Mouse (Mus musculus) testis, adult 10 weeks (tissue): ENCODE data around the gene Tmem86b. TPM values are rescaled to one million over a fixed set of nuclear protein-coding genes. Genes with fewer than 3 reads are reported as not detected.

Experiments used
- polyA plus RNA-seq: library from polyadenylated mRNA; stranded (reverse); fragments of 350-450 nt; fragmentation: Illumina TruSeq; extraction: RNeasy Lipid Tissue Mini Kit (QIAGEN cat#74804); gene quantifications from one replicate; pipeline ENCODE4 v1.2.3, GENCODE M21; 2014; ENCODE audit warnings: low read depth, low replicate concordance

Gene Tmem86b
- polyA plus RNA-seq: 4.2 TPM

DNA sequence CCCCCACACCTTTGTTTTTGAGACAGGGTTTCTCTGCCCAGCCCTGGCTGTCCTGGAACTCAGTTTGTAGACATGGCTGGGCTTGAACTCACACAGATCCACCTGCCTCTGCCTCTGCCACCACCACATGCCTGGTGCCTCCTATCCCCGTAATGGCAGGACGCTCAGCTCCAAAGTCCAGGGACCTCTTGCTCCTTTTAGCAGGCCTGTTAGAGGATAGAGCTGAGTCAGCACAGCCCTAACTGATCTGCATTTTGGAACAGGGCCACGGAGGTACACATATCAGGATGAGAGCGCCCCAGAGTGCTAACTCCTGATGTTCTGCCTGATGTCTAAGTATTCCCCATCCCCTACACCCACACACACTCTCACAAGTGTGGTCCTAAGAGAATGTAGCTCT, at the start of gene Tmem86b:
Tmem86b (minus strand) TSS at position 392 of the 400 bp plus-strand sequence.

DNA sequence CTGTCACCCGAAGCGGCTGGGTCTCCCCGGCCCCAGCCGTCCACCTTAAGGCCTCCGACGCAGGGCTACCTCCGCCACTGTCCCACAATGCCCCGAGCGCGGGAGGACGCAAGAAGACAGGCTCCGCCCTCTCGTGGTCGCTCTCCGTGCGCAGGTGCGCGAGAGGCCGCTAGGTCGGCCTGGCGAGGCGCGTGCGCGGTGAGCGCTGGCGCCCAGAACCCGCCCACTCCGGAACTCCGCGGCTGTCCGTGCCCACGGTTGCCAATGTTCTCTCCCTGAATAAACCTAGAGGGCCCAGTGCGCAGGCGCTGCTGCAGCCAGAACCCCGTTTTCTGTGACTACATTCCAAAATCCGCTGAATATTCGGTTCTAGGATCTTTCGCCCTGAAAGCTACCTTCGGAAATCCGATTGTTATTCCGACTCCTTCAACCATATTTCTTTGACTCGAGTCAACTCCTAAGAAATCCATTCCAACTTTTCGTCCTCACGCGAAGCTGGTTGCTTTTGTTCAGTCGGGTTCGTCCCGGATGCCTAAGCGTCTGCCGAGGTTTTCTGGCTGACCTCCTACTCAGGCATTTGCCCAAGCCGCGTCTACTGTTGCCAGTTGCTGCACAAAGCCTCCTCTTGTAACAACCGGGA, 27.8 kb upstream of the Tmem86b start, which contains the start of gene Ppp6r1:
Ppp6r1 (minus strand) TSS at position 108 of the 640 bp plus-strand sequence.

DNA sequence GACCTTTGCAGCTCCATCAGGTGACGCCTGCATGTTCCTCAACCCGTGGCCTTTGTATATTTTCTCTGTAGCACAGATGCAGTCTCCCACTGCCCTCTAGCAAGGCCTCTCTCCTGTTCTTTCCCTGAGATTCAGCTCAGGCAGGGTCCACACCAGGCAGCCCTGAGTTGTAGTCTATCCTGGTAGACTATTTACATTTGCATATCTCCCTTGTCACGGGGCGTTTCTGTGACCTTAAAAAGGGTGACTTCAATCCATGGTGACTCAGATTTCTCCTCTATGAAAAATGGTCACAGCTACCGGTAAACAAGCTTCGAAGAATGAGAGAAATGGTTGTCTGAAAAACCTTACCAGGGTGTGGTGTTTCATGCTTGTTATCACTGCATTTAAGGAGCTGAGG, 27.3 kb downstream of the Tmem86b start, which contains the start of gene Ptprh:
Ptprh (minus strand) TSS at position 169 of the 400 bp plus-strand sequence.

Other genes starting within 250 kb of the Tmem86b start
- 0.14 TPM for gene Gp6, start 233.7 kb downstream of the Tmem86b start, polyA plus RNA-seq
- 1.5 TPM for gene Rdh13, start 185.8 kb downstream of the Tmem86b start, polyA plus RNA-seq
- 0.11 TPM for gene Eps8l1, start 170.7 kb downstream of the Tmem86b start, polyA plus RNA-seq
- gene Ppp1r12c, start 129.7 kb downstream of the Tmem86b start, polyA plus RNA-seq: 13.2 TPM
- gene Tnnt1, start 115.0 kb downstream of the Tmem86b start, polyA plus RNA-seq: not detected
- gene Tnni3, start 107.2 kb downstream of the Tmem86b start, polyA plus RNA-seq: 7.0 TPM
- 2.3 TPM for gene Dnaaf3, start 99.0 kb downstream of the Tmem86b start, polyA plus RNA-seq
- gene Syt5, start 83.9 kb downstream of the Tmem86b start, polyA plus RNA-seq: 2.7 TPM
- 0.13 TPM for gene Ptprh, start 27.4 kb downstream of the Tmem86b start, polyA plus RNA-seq
- 17.9 TPM for gene Ppp6r1, start 27.6 kb upstream of the Tmem86b start, polyA plus RNA-seq
- 1.2 TPM for gene Hspbp1, start 53.6 kb upstream of the Tmem86b start, polyA plus RNA-seq
- 3.7 TPM for gene Brsk1, start 59.2 kb upstream of the Tmem86b start, polyA plus RNA-seq
- gene Tmem150b, start 93.8 kb upstream of the Tmem86b start, polyA plus RNA-seq: not detected
- gene Kmt5c, start 108.7 kb upstream of the Tmem86b start, polyA plus RNA-seq: 0.18 TPM
- 13.6 TPM for gene Cox6b2, start 121.7 kb upstream of the Tmem86b start, polyA plus RNA-seq
- 175 TPM for gene Fam71e2, start 139.9 kb upstream of the Tmem86b start, polyA plus RNA-seq
- gene Il11, start 151.4 kb upstream of the Tmem86b start, polyA plus RNA-seq: 1.5 TPM
- gene Tmem190, start 151.5 kb upstream of the Tmem86b start, polyA plus RNA-seq: 21.8 TPM
- not detected for gene Tmem238, start 158.2 kb upstream of the Tmem86b start, polyA plus RNA-seq
- 9.0 TPM for gene Rpl28, start 161.5 kb upstream of the Tmem86b start, polyA plus RNA-seq
- 58.0 TPM for gene Ube2s, start 181.2 kb upstream of the Tmem86b start, polyA plus RNA-seq
- gene Shisa7, start 213.3 kb upstream of the Tmem86b start, polyA plus RNA-seq: 3.5 TPM
- 1.2 TPM for gene Isoc2b, start 238.8 kb upstream of the Tmem86b start, polyA plus RNA-seq
- gene Isoc2a, start 245.7 kb upstream of the Tmem86b start, polyA plus RNA-seq: 1.8 TPM